Mouse (Mus musculus) testis, adult 2 months (tissue): ENCODE results near the gene Dntt. TPM values are rescaled to one million over a fixed set of nuclear protein-coding genes. Genes with fewer than 3 reads are reported as not detected.

Experiments
- H3K27ac ChIP-seq: fragments of 200-500 bp; 2 replicates; pipeline ENCODE4 v1.5.1; 2012; ENCODE audit warnings: low read depth, low read length; ENCODE audit not compliant: control insufficient read depth, insufficient read depth
- H3K27me3 ChIP-seq: fragments of 200-500 bp; 2 replicates; pipeline ENCODE4 v1.6.1; 2012; ENCODE audit warnings: mild to moderate bottlenecking, low read length, moderate library complexity; ENCODE audit not compliant: control insufficient read depth, insufficient read depth
- H3K36me3 ChIP-seq: fragments of 200-500 bp; 2 replicates; pipeline ENCODE4 v1.6.1; 2012; ENCODE audit warnings: mild to moderate bottlenecking, low read length; ENCODE audit not compliant: control insufficient read depth, insufficient read depth
- H3K4me1 ChIP-seq: fragments of 200-500 bp; 2 replicates; pipeline ENCODE4 v1.6.1; 2012; ENCODE audit warnings: low read length; ENCODE audit not compliant: control insufficient read depth, insufficient read depth
- H3K4me3 ChIP-seq: fragments of 200-500 bp; 2 replicates; pipeline ENCODE4 v1.5.1; 2012; ENCODE audit warnings: low read depth, mild to moderate bottlenecking, low read length, moderate library complexity, mixed read lengths; ENCODE audit not compliant: control insufficient read depth
- CTCF ChIP-seq: fragments of 200-500 bp; IDR thresholded peaks from 2 replicates; pipeline ENCODE4 v1.5.1; 2012; ENCODE audit warnings: low read depth, mild to moderate bottlenecking, inconsistent platforms, low read length, moderate library complexity; ENCODE audit not compliant: control insufficient read depth, insufficient read depth, insufficient replicate concordance
- POLR2A ChIP-seq: fragments of 200-500 bp; IDR thresholded peaks from 2 replicates; pipeline ENCODE4 v1.6.1; 2012; ENCODE audit warnings: low read depth, mild to moderate bottlenecking, inconsistent platforms, low read length, moderate library complexity; ENCODE audit not compliant: control insufficient read depth
- polyA plus RNA-seq: library from polyadenylated mRNA; depleted of rRNA; stranded (reverse); fragments of >200 nt; gene quantifications from 2 replicates; pipeline ENCODE4 v1.2.3, GENCODE M21; 2012

Dntt gene
- polyA plus RNA-seq, 1 experiment, result 0.25 TPM

- no peak for TF ChIP-seq POLR2A
- no peak for TF ChIP-seq CTCF
- H3K36me3 ChIP-seq, result no peaks in the 10 kb centered on the region
- no peak overlapping the region for H3K27ac ChIP-seq
- no peaks in the 10 kb centered on the region for H3K4me1 ChIP-seq
- no peaks in the 10 kb centered on the region for H3K27me3 ChIP-seq
- no peak overlapping the region for H3K4me3 ChIP-seq
Observed at GRCm38 (mm10) chr19:41045091-41045770, 16.2 kb downstream of the Dntt start.

GRCm38 (mm10) chr19:41047437-41048186 lies 18.5 kb downstream of the Dntt start:
- no peak overlapping the region for H3K27ac ChIP-seq

GRCm38 (mm10) chr19:41048187-41048559 lies 19.1 kb downstream of the Dntt start:
- no peak overlapping the region for H3K27ac ChIP-seq
- TF ChIP-seq CTCF (no peak), POLR2A (no peak)

More at GRCm38 (mm10) chr19:41047437-41048186, 18.5 kb downstream of the Dntt start:
- H3K36me3 ChIP-seq, result no peaks in the 10 kb centered on the region
- H3K4me1 ChIP-seq, result no peaks in the 10 kb centered on the region
- TF ChIP-seq CTCF (no peak), POLR2A (no peak)
- H3K27me3 ChIP-seq, result no peaks in the 10 kb centered on the region
- H3K4me3 ChIP-seq, result no peak overlapping the region

GRCm38 (mm10) chr19:41051714-41052113 lies 22.6 kb downstream of the Dntt start:
- Histone ChIP-seq H3K36me3 (no peaks in the 10 kb centered on the region), H3K27me3 (no peaks in the 10 kb centered on the region), H3K4me1 (peaks cover 6% of the 10 kb centered on the region; the same call in 1 of the 2 replicates), H3K27ac (no peak overlapping the region), H3K4me3 (no peak overlapping the region)
- TF ChIP-seq POLR2A, result no peak

More at GRCm38 (mm10) chr19:41048187-41048559, 19.1 kb downstream of the Dntt start:
- no peak overlapping the region for H3K4me3 ChIP-seq
- H3K27me3 ChIP-seq, result no peaks in the 10 kb centered on the region
- H3K4me1 ChIP-seq, result peaks cover 3% of the 10 kb centered on the region; the same call in 1 of the 2 replicates
- no peaks in the 10 kb centered on the region for H3K36me3 ChIP-seq

- no peak overlapping the region for H3K4me3 ChIP-seq
- TF ChIP-seq POLR2A, result no peak
- no peak for TF ChIP-seq CTCF
- peaks cover 6% of the 10 kb centered on the region; the same call in 1 of the 2 replicates for H3K4me1 ChIP-seq
- H3K27ac ChIP-seq, result no peak overlapping the region
- no peaks in the 10 kb centered on the region for H3K27me3 ChIP-seq
- no peaks in the 10 kb centered on the region for H3K36me3 ChIP-seq
Observed at GRCm38 (mm10) chr19:41052247-41052646, 23.2 kb downstream of the Dntt start.

GRCm38 (mm10) chr19:41053530-41053929 lies 24.5 kb downstream of the Dntt start:
- Histone ChIP-seq H3K36me3 (no peaks in the 10 kb centered on the region), H3K27ac (no peak overlapping the region), H3K4me1 (peaks cover 6% of the 10 kb centered on the region; the same call in 1 of the 2 replicates), H3K27me3 (no peaks in the 10 kb centered on the region), H3K4me3 (no peak overlapping the region)
- TF ChIP-seq CTCF (peak; percentile 82; the same call in 1 of the 2 replicates), POLR2A (no peak)

GRCm38 (mm10) chr19:41054702-41055101 lies 25.6 kb downstream of the Dntt start:
- H3K27ac ChIP-seq, result no peak overlapping the region
- H3K4me1 ChIP-seq, result peaks cover 6% of the 10 kb centered on the region; the same call in 1 of the 2 replicates
- TF ChIP-seq POLR2A, result no peak
- TF ChIP-seq CTCF, result no peak
- no peaks in the 10 kb centered on the region for H3K36me3 ChIP-seq
- no peaks in the 10 kb centered on the region for H3K27me3 ChIP-seq
- no peak overlapping the region for H3K4me3 ChIP-seq
